Mouse (Mus musculus) myocyte (in vitro differentiated cells): ENCODE measurements around the gene Zfp39. TPM values are rescaled to one million over a fixed set of nuclear protein-coding genes. Genes with fewer than 3 reads are reported as not detected.

ENCODE experiments used
- H3K27me3 ChIP-seq: one replicate; pipeline ENCODE4 v1.6.1; 2011; ENCODE audit not compliant: control insufficient read depth, insufficient read depth, insufficient read length
- H3K36me3 ChIP-seq: one replicate; pipeline ENCODE4 v1.6.1; 2011; ENCODE audit not compliant: control insufficient read depth, insufficient read depth
- H3K4me2 ChIP-seq: one replicate; pipeline ENCODE4 v1.6.1; 2011; ENCODE audit warnings: low read depth, control low read depth
- H3K4me3 ChIP-seq: one replicate; pipeline ENCODE4 v1.5.1; 2011; ENCODE audit warnings: mild to moderate bottlenecking, control low read depth, moderate library complexity
- H3K79me2 ChIP-seq: one replicate; pipeline ENCODE4 v1.6.1; 2011; ENCODE audit not compliant: control insufficient read depth, insufficient read depth
- H3ac ChIP-seq: one replicate; pipeline ENCODE4 v1.6.1; 2011; ENCODE audit not compliant: control insufficient read depth, insufficient read length
- CEBPB ChIP-seq: IDR thresholded peaks from 2 replicates; pipeline ENCODE4 v1.6.1; 2011; ENCODE audit warnings: mild to moderate bottlenecking, moderate library complexity; ENCODE audit not compliant: poor library complexity, insufficient read depth, severe bottlenecking
- E2F4 ChIP-seq: IDR thresholded peaks from one replicate; pipeline ENCODE4 v1.6.1; 2011; ENCODE audit warnings: mild to moderate bottlenecking, control low read depth, moderate library complexity; ENCODE audit not compliant: insufficient read depth
- MAX ChIP-seq: IDR thresholded peaks from one replicate; pipeline ENCODE4 v1.6.1; 2011; ENCODE audit warnings: low read depth, mild to moderate bottlenecking, control low read depth
- MYOD1 ChIP-seq, 3 experiments: IDR thresholded peaks; one replicate each; pipeline ENCODE4 v1.6.1; 2011; ENCODE audit warnings: control low read depth in 2 of 3, low read depth in 2 of 3, mild to moderate bottlenecking in 2 of 3, moderate library complexity in 1 of 3; ENCODE audit not compliant: insufficient read length in 2 of 3, control insufficient read depth in 1 of 3
- MYOG ChIP-seq, 3 experiments: IDR thresholded peaks; one replicate each; pipeline ENCODE4 v1.6.1; 2011; ENCODE audit warnings: control low read depth in 2 of 3, low read depth in 2 of 3, mild to moderate bottlenecking in 2 of 3; ENCODE audit not compliant: insufficient read length in 2 of 3, control insufficient read depth in 1 of 3, insufficient read depth in 1 of 3
- POLR2A ChIP-seq: IDR thresholded peaks from one replicate; pipeline ENCODE4 v1.6.1; 2011; ENCODE audit warnings: low read depth, mild to moderate bottlenecking, control low read depth, moderate library complexity; ENCODE audit not compliant: insufficient read length
- POLR2AphosphoS2 ChIP-seq: IDR thresholded peaks from one replicate; pipeline ENCODE4 v1.6.1; 2011; ENCODE audit warnings: low read depth, control low read depth; ENCODE audit not compliant: insufficient read length
- REST ChIP-seq: IDR thresholded peaks from one replicate; pipeline ENCODE4 v1.6.1; 2011; ENCODE audit warnings: mild to moderate bottlenecking, control low read depth, moderate library complexity; ENCODE audit not compliant: insufficient read depth, insufficient read length
- SRF ChIP-seq: IDR thresholded peaks from one replicate; pipeline ENCODE4 v1.6.1; 2011; ENCODE audit warnings: low read depth; ENCODE audit not compliant: control insufficient read depth, insufficient read length
- TCF12 ChIP-seq: IDR thresholded peaks from one replicate; pipeline ENCODE4 v1.6.1; 2011; ENCODE audit warnings: mild to moderate bottlenecking, control low read depth; ENCODE audit not compliant: poor library complexity, insufficient read depth, severe bottlenecking
- TCF3 ChIP-seq: IDR thresholded peaks from one replicate; pipeline ENCODE4 v1.6.1; 2011; ENCODE audit warnings: low read depth, control low read depth; ENCODE audit not compliant: insufficient read length
- USF1 ChIP-seq: IDR thresholded peaks from one replicate; pipeline ENCODE4 v1.6.1; 2011; ENCODE audit warnings: low read depth, mild to moderate bottlenecking, control low read depth, moderate library complexity
- polyA plus RNA-seq: library from polyadenylated mRNA; unstranded; fragments of >200 nt; fragmentation: generic; extraction: Trizol; gene quantifications from one replicate; pipeline ENCODE4 v1.2.1, GENCODE M21; 2012; ENCODE audit warnings: missing spikeins

The Zfp39 gene
- polyA plus RNA-seq, 1 experiment, result 0.96 TPM

DNA sequence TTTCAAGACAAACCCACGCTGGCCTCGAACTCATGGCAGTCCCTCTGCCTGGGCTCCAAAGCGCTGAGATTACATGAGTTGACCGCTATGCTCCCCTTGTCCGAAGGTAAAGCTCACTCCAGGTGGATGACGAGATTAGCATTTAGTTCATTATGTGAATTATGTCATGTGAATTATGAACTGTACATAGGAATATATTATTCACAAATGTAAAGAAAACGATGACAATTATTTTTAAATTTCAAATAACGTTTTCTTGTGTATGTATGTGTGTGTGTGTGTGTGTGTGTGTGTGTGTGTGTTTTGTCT lies 339 bp upstream of the Zfp39 start:
- no peak for TF ChIP-seq TCF3
- no peak for TF ChIP-seq MAX
- no peak for TF ChIP-seq E2F4
- TF ChIP-seq POLR2AphosphoS2, result no peak
- no peak for TF ChIP-seq USF1
- TF ChIP-seq REST, result no peak
- no peak for TF ChIP-seq POLR2A
- no peak for TF ChIP-seq SRF
- no peak for TF ChIP-seq MYOD1 (IDR thresholded peaks at IDR 0.05; ENCODE audit: control insufficient read depth in 1 of 3, insufficient read length in 2 of 3, low read depth in 2 of 3)
- TF ChIP-seq MYOG (IDR thresholded peaks at IDR 0.05; ENCODE audit: control insufficient read depth in 1 of 3, insufficient read depth in 1 of 3, insufficient read length in 2 of 3, low read depth in 2 of 3), result no peak
- no peak for TF ChIP-seq CEBPB
- TF ChIP-seq TCF12, result no peak
- Histone ChIP-seq H3K36me3 (no peaks in the 10 kb centered on the region), H3K4me2 (peak overlapping the region; percentile 98), H3K27me3 (no peaks in the 10 kb centered on the region), H3K79me2 (peaks cover 8% of the 10 kb centered on the region), H3K4me3 (peak overlapping the region; percentile 60), H3ac (peak overlapping the region; percentile 5)

DNA sequence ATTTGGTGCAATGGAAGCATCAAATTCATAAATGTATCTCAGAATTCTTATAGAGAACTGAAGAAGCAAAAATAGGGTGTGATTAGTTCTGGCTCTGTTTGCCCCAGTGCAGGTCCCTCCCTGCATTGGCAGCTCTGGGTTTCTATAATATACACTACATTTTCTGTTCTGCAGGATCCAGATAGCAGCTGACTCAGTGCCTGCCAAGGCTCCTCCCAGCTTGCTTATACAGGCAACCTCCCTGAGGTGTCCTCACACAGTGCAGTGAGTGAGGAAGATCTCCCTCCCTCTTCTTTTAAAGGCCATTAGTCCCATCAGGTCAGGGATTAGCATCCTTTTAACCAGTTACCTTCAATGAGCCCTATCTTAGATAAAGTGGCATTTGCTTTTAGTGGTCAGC lies 2.9 kb downstream of the Zfp39 start:
- Histone ChIP-seq H3K4me3 (no peak overlapping the region), H3K4me2 (no peak overlapping the region), H3ac (no peak overlapping the region), H3K27me3 (no peaks in the 10 kb centered on the region), H3K79me2 (peaks cover 8% of the 10 kb centered on the region), H3K36me3 (peaks cover 5% of the 10 kb centered on the region)
- TF ChIP-seq MAX (no peak), POLR2AphosphoS2 (no peak), MYOG (IDR thresholded peaks at IDR 0.05; ENCODE audit: control insufficient read depth in 1 of 3, insufficient read depth in 1 of 3, insufficient read length in 2 of 3, low read depth in 2 of 3) (no peak), POLR2A (no peak), TCF3 (no peak), CEBPB (no peak), MYOD1 (IDR thresholded peaks at IDR 0.05; ENCODE audit: control insufficient read depth in 1 of 3, insufficient read length in 2 of 3, low read depth in 2 of 3) (no peak), REST (no peak), TCF12 (no peak), E2F4 (no peak), USF1 (no peak), SRF (no peak)

DNA sequence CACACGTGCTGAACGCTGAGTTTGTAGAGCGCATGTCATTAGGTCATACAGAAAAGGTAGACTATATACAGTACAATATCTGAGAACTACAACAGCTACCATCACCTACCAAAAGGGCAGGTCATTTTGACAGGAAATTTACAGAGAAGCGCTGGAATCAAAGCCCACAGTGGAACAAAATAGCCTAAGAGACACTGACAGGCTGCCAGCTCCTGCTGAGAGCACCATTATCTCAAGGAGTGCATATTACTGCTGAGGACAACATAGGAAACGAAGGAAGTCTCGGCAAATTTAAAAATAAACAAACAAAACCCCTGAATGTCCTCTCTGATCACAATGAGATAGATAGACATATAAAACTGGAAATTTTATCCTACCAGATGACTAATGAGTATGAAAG lies 6.5 kb downstream of the Zfp39 start:
- H3ac ChIP-seq, result no peak overlapping the region
- no peak overlapping the region for H3K4me3 ChIP-seq
- no peak for TF ChIP-seq POLR2AphosphoS2
- peaks cover 5% of the 10 kb centered on the region for H3K36me3 ChIP-seq
- H3K4me2 ChIP-seq, result no peak overlapping the region
- no peaks in the 10 kb centered on the region for H3K27me3 ChIP-seq
- no peaks in the 10 kb centered on the region for H3K79me2 ChIP-seq

DNA sequence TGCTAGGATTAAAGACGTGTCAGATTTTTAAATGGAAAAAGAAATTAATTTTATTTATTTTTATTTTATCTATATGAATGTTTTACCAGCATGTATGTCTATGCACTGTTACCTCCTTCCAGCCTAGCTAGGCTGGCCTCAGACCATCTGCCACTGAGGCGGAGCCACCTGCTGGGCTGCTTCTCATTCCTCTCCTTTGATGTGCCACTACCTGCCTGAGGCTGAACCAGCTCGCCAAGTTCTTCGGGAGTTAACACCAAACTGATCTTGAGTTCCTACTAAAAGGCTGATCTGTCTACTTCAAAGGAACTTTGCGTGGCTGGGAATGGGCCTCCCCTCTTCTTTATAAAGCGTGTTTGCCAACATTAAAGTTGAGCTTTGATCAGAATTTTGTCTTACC lies 9.6 kb downstream of the Zfp39 start:
- no peak for TF ChIP-seq TCF12
- no peak for TF ChIP-seq MAX
- TF ChIP-seq MYOD1 (IDR thresholded peaks at IDR 0.05; ENCODE audit: control insufficient read depth in 1 of 3, insufficient read length in 2 of 3, low read depth in 2 of 3), result no peak
- no peak for TF ChIP-seq POLR2A
- no peak for TF ChIP-seq CEBPB
- TF ChIP-seq E2F4, result no peak
- TF ChIP-seq REST, result no peak
- TF ChIP-seq USF1, result no peak
- TF ChIP-seq SRF, result no peak
- no peak for TF ChIP-seq POLR2AphosphoS2
- Histone ChIP-seq H3K4me2 (no peak overlapping the region), H3K4me3 (no peak overlapping the region), H3K79me2 (no peaks in the 10 kb centered on the region), H3ac (no peak overlapping the region), H3K36me3 (peaks cover 25% of the 10 kb centered on the region), H3K27me3 (no peaks in the 10 kb centered on the region)

DNA sequence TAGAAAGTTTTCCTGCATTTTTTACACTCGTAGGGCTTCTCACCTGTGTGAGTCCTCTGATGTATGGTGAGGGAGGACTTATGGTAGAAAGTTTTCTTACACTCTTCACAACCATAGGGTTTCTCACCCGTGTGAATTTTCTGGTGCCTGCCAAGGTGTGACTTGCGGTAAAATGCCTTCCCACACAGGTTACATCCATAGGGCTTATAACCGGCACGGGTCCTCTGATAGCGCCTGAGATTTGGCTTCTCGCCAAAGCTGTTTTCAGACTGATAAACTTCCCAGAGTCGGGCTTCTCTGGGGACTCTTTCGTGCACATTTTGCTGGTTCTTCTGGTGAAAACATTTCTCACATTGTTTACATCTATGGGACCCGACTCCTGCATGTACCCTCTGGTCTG lies 13.5 kb downstream of the Zfp39 start:
- H3K27me3 ChIP-seq, result no peaks in the 10 kb centered on the region
- H3K4me3 ChIP-seq, result no peak overlapping the region
- H3K4me2 ChIP-seq, result no peak overlapping the region
- H3ac ChIP-seq, result no peak overlapping the region
- no peaks in the 10 kb centered on the region for H3K79me2 ChIP-seq
- H3K36me3 ChIP-seq, result peaks cover 21% of the 10 kb centered on the region
- TF ChIP-seq REST, result no peak
- no peak for TF ChIP-seq E2F4
- no peak for TF ChIP-seq TCF3
- no peak for TF ChIP-seq USF1
- no peak for TF ChIP-seq POLR2AphosphoS2
- TF ChIP-seq SRF, result no peak
- no peak for TF ChIP-seq MYOD1 (IDR thresholded peaks at IDR 0.05; ENCODE audit: control insufficient read depth in 1 of 3, insufficient read length in 2 of 3, low read depth in 2 of 3)
- no peak for TF ChIP-seq POLR2A
- no peak for TF ChIP-seq MAX
- no peak for TF ChIP-seq MYOG (IDR thresholded peaks at IDR 0.05; ENCODE audit: control insufficient read depth in 1 of 3, insufficient read depth in 1 of 3, insufficient read length in 2 of 3, low read depth in 2 of 3)
